Mouse (Mus musculus): ENCODE data around the gene Foxo6. TPM values are rescaled to one million over a fixed set of nuclear protein-coding genes. Genes with fewer than 3 reads are reported as not detected.

Gene Foxo6
- polyA plus RNA-seq, 1 experiment from 2014 or later: 0.12 TPM

- no peaks in the 10 kb centered on the region for H3K9me3 ChIP-seq (ENCODE audit: control insufficient read depth, low read depth, low read length)
- 44% methylated on average over 21 of the region's 21 CpGs for WGBS
- no peak overlapping the region for H3K4me2 ChIP-seq (replicated peaks; ENCODE audit: low read depth, low read length)
- ATAC-seq (ENCODE audit: insufficient number of reproducible peaks, insufficient read depth, low FRiP score, low read depth): no peak
- H3K4me1 ChIP-seq (ENCODE audit: control insufficient read depth, insufficient read depth, low read length): peaks cover 5% of the 10 kb centered on the region; the same call in 1 of the 2 replicates
- H3K27ac ChIP-seq (ENCODE audit: low read length): no peak overlapping the region
- H3K36me3 ChIP-seq (ENCODE audit: control insufficient read depth, insufficient read depth, low read length): no peaks in the 10 kb centered on the region
- H3K9ac ChIP-seq (replicated peaks; ENCODE audit: low read depth, low read length): no peak overlapping the region
- no peaks in the 10 kb centered on the region for H3K27me3 ChIP-seq (ENCODE audit: control insufficient read depth, insufficient read depth, low read length)
- no peak overlapping the region for H3K4me3 ChIP-seq (ENCODE audit: low read depth, low read length)
Observed at GRCm38 (mm10) chr4:120259356-120260181, 27.6 kb downstream of the Foxo6 start.

DNA sequence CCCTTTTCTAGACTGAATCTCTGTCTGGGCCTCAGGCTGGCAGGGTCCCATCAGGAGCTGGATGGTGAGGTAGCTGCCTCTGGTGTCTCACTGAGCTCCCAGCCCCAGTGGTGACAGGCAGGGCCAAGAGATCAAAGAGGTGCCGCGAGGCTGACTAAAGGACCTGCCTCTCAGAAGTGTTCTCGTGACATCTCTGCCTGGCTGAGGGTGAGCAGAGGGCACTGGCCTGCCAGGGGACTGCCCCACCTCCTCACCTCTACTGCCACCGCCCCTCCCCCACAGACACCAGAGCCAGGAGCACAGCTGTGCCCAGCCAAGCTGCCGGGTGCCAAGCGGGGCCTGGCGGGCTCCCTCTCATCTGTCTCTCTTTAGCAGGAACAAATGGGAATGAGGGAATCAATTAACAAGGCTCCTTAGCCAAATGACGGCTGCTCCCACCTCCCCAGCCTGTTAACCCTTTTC, 38.3 kb downstream of the Foxo6 start:
- Histone ChIP-seq H3K4me3 (ENCODE audit: low read depth, low read length) (no peak overlapping the region), H3K36me3 (ENCODE audit: control insufficient read depth, insufficient read depth, low read length) (no peaks in the 10 kb centered on the region), H3K27ac (ENCODE audit: low read length) (no peak overlapping the region), H3K27me3 (ENCODE audit: control insufficient read depth, insufficient read depth, low read length) (no peaks in the 10 kb centered on the region), H3K4me2 (replicated peaks; ENCODE audit: low read depth, low read length) (no peak overlapping the region), H3K4me1 (ENCODE audit: control insufficient read depth, insufficient read depth, low read length) (peaks cover 9% of the 10 kb centered on the region), H3K9ac (replicated peaks; ENCODE audit: low read depth, low read length) (no peak overlapping the region), H3K9me3 (ENCODE audit: control insufficient read depth, low read depth, low read length) (no peaks in the 10 kb centered on the region)
- 9% methylated on average over 8 of the region's 8 CpGs for WGBS
- no peak for ATAC-seq (ENCODE audit: insufficient number of reproducible peaks, insufficient read depth, low FRiP score, low read depth)

DNA sequence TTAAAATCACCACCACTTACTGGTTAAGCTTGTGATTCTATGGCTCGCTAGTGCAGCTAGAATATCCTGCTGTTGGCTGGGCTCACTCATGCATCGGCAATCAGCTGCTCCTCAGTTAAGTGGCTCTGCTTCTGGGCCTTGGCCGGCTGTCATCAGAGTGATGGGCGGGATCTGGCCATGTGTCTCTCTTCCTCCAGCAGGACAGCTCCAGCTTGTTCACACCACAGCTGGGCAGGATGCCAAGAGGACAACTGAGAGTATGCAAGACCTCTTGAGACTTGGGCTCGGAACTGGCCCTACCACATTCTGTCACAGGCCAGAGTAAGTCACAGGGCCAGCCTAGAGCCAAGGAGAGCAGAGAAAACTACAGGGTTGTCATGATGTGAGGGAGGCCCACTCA, 39.7 kb downstream of the Foxo6 start:
- Histone ChIP-seq H3K4me2 (replicated peaks; ENCODE audit: low read depth, low read length) (no peak overlapping the region), H3K27ac (ENCODE audit: low read length) (no peak overlapping the region), H3K36me3 (ENCODE audit: control insufficient read depth, insufficient read depth, low read length) (no peaks in the 10 kb centered on the region), H3K9ac (replicated peaks; ENCODE audit: low read depth, low read length) (no peak overlapping the region), H3K4me1 (ENCODE audit: control insufficient read depth, insufficient read depth, low read length) (no peaks in the 10 kb centered on the region; the same call in 1 of the 2 replicates), H3K9me3 (ENCODE audit: control insufficient read depth, low read depth, low read length) (no peaks in the 10 kb centered on the region), H3K4me3 (ENCODE audit: low read depth, low read length) (no peak overlapping the region), H3K27me3 (ENCODE audit: control insufficient read depth, insufficient read depth, low read length) (no peaks in the 10 kb centered on the region)
- ATAC-seq (ENCODE audit: insufficient number of reproducible peaks, insufficient read depth, low FRiP score, low read depth): peak; percentile 42; the same call in 1 of the 2 replicates
- WGBS: 27% methylated on average over 5 of the region's 5 CpGs

DNA sequence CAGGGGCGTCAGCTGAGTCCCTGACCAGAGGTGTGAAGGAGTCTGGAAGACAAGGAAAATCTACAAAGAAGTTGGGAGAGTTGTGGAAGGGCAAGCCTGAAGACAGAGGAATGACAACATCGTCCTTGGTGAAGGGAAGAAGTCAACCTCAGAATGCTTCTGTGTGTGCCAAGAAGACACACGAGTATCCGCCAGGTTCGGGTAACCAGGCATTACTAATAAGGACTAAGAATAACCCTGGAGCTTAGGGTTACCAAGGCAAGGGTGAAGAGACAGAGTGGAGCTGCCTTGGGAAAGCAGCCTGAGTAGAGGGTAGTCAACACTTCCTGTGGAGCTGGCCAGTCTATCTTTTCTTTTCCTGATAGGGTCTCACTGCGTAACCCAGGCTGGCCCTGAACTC, 41.1 kb downstream of the Foxo6 start:
- H3K4me1 ChIP-seq (ENCODE audit: control insufficient read depth, insufficient read depth, low read length): no peaks in the 10 kb centered on the region
- 83% methylated on average over 6 of the region's 6 CpGs for WGBS
- no peaks in the 10 kb centered on the region for H3K36me3 ChIP-seq (ENCODE audit: control insufficient read depth, insufficient read depth, low read length)
- H3K27ac ChIP-seq (ENCODE audit: low read length): no peak overlapping the region
- no peak for ATAC-seq (ENCODE audit: insufficient number of reproducible peaks, insufficient read depth, low FRiP score, low read depth)
- H3K27me3 ChIP-seq (ENCODE audit: control insufficient read depth, insufficient read depth, low read length): no peaks in the 10 kb centered on the region
- no peak overlapping the region for H3K9ac ChIP-seq (replicated peaks; ENCODE audit: low read depth, low read length)
- no peak overlapping the region for H3K4me3 ChIP-seq (ENCODE audit: low read depth, low read length)
- no peaks in the 10 kb centered on the region for H3K9me3 ChIP-seq (ENCODE audit: control insufficient read depth, low read depth, low read length)
- no peak overlapping the region for H3K4me2 ChIP-seq (replicated peaks; ENCODE audit: low read depth, low read length)

GRCm38 (mm10) chr4:120242783-120243262, 44.3 kb downstream of the Foxo6 start:
- Histone ChIP-seq H3K4me1 (ENCODE audit: control insufficient read depth, insufficient read depth, low read length) (no peaks in the 10 kb centered on the region), H3K36me3 (ENCODE audit: control insufficient read depth, insufficient read depth, low read length) (no peaks in the 10 kb centered on the region), H3K4me3 (ENCODE audit: low read depth, low read length) (no peak overlapping the region), H3K27me3 (ENCODE audit: control insufficient read depth, insufficient read depth, low read length) (no peaks in the 10 kb centered on the region), H3K27ac (ENCODE audit: low read length) (no peak overlapping the region), H3K9ac (replicated peaks; ENCODE audit: low read depth, low read length) (no peak overlapping the region), H3K4me2 (replicated peaks; ENCODE audit: low read depth, low read length) (no peak overlapping the region), H3K9me3 (ENCODE audit: control insufficient read depth, low read depth, low read length) (no peaks in the 10 kb centered on the region)
- WGBS: 4% methylated on average over 10 of the region's 10 CpGs
- ATAC-seq (ENCODE audit: insufficient number of reproducible peaks, insufficient read depth, low FRiP score, low read depth): 0 out of 2 replicates have a peak, but pooled peaks have one; percentile 5

DNA sequence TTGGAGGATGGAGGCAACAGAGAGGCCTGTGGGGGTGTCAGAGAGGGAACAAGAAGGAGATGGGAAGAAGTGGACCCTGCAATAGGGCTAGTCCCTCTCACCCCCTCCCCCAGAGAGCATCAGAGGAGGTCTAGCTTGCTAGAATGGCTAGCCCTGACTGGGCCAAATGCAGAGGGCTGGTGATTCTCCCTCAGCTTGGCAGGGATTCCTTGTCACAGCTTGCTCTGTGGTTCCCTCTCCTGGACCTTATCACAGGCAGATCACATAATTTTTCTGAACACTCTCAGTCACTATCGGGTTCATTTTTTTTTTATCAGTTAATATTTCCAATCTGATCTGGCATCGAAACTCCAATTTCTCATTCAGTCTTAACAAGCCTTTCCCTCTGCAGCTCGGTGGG, 46.0 kb downstream of the Foxo6 start:
- Histone ChIP-seq H3K9ac (replicated peaks; ENCODE audit: low read depth, low read length) (no peak overlapping the region), H3K9me3 (ENCODE audit: control insufficient read depth, low read depth, low read length) (no peaks in the 10 kb centered on the region), H3K4me3 (ENCODE audit: low read depth, low read length) (no peak overlapping the region), H3K27me3 (ENCODE audit: control insufficient read depth, insufficient read depth, low read length) (no peaks in the 10 kb centered on the region), H3K27ac (ENCODE audit: low read length) (no peak overlapping the region), H3K36me3 (ENCODE audit: control insufficient read depth, insufficient read depth, low read length) (no peaks in the 10 kb centered on the region), H3K4me1 (ENCODE audit: control insufficient read depth, insufficient read depth, low read length) (no peaks in the 10 kb centered on the region), H3K4me2 (replicated peaks; ENCODE audit: low read depth, low read length) (no peak overlapping the region)
- ATAC-seq (ENCODE audit: insufficient number of reproducible peaks, insufficient read depth, low FRiP score, low read depth): no peak
- 75% methylated on average over 3 of the region's 3 CpGs for WGBS

DNA sequence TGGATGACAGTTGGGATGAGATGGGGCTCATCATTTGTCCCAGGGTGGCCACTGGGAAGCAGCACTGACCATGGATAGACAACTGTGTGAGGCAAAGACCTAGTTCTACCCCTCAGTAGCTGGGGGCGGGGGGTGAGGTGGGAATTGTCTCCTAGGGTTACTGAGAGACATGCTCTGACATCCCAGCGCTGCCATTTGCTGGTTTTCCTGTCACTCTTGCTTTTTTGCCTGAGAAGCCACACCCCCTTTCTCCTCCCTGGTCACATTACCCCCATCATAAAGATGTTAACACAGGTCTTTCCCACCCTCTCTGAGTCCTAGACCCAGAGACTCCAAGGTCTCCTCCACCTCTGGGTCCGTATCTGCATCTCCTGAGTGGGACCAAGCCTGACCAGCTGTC, 47.7 kb downstream of the Foxo6 start:
- Histone ChIP-seq H3K4me1 (ENCODE audit: control insufficient read depth, insufficient read depth, low read length) (no peaks in the 10 kb centered on the region), H3K4me2 (replicated peaks; ENCODE audit: low read depth, low read length) (no peak overlapping the region), H3K9me3 (ENCODE audit: control insufficient read depth, low read depth, low read length) (no peaks in the 10 kb centered on the region), H3K36me3 (ENCODE audit: control insufficient read depth, insufficient read depth, low read length) (no peaks in the 10 kb centered on the region), H3K9ac (replicated peaks; ENCODE audit: low read depth, low read length) (no peak overlapping the region), H3K4me3 (ENCODE audit: low read depth, low read length) (no peak overlapping the region), H3K27ac (ENCODE audit: low read length) (no peak overlapping the region), H3K27me3 (ENCODE audit: control insufficient read depth, insufficient read depth, low read length) (no peaks in the 10 kb centered on the region)
- 65% methylated on average over 3 of the region's 3 CpGs for WGBS
- ATAC-seq (ENCODE audit: insufficient number of reproducible peaks, insufficient read depth, low FRiP score, low read depth): no peak

- Histone ChIP-seq H3K27ac (ENCODE audit: low read length) (no peak overlapping the region), H3K4me3 (ENCODE audit: low read depth, low read length) (no peak overlapping the region), H3K4me1 (ENCODE audit: control insufficient read depth, insufficient read depth, low read length) (no peaks in the 10 kb centered on the region), H3K36me3 (ENCODE audit: control insufficient read depth, insufficient read depth, low read length) (no peaks in the 10 kb centered on the region), H3K4me2 (replicated peaks; ENCODE audit: low read depth, low read length) (no peak overlapping the region), H3K9ac (replicated peaks; ENCODE audit: low read depth, low read length) (no peak overlapping the region), H3K9me3 (ENCODE audit: control insufficient read depth, low read depth, low read length) (no peaks in the 10 kb centered on the region), H3K27me3 (ENCODE audit: control insufficient read depth, insufficient read depth, low read length) (no peaks in the 10 kb centered on the region)
- no peak for ATAC-seq (ENCODE audit: insufficient number of reproducible peaks, insufficient read depth, low FRiP score, low read depth)
- WGBS: 56% methylated on average over 2 of the region's 2 CpGs
Observed at GRCm38 (mm10) chr4:120233243-120233642, 53.9 kb downstream of the Foxo6 start.
